Mouse (Mus musculus) E14TG2a.4 (cell line): ENCODE results near the gene Apopt1.

Source experiments
- H3K27me3 ChIP-seq: 2 replicates; pipeline ENCODE4 v1.6.1; 2014; ENCODE audit warnings: low read length, control low read depth; ENCODE audit not compliant: insufficient read depth
- H3K36me3 ChIP-seq: 2 replicates; pipeline ENCODE4 v1.6.1; 2014; ENCODE audit warnings: low read length, control low read depth; ENCODE audit not compliant: insufficient read depth
- H3K4me1 ChIP-seq: replicated peaks from 2 replicates; pipeline ENCODE4 v1.6.1; 2014; ENCODE audit warnings: low read depth, low read length, control low read depth
- H3K4me3 ChIP-seq: replicated peaks from 2 replicates; pipeline ENCODE4 v1.5.1; 2014; ENCODE audit warnings: mild to moderate bottlenecking, low read length
- H3K9me3 ChIP-seq: 2 replicates; pipeline ENCODE4 v1.6.1; 2014; ENCODE audit warnings: low read length, control low read depth
- CTCF ChIP-seq: conservative IDR thresholded peaks from 2 replicates; pipeline ENCODE4 v1.5.1; 2014; ENCODE audit warnings: low read length
- NANOG ChIP-seq: IDR thresholded peaks from 2 replicates; pipeline ENCODE4 v1.6.1; 2014; ENCODE audit warnings: borderline replicate concordance, low read length, mixed read lengths
- POU5F1 ChIP-seq: IDR thresholded peaks from 2 replicates; pipeline ENCODE4 v1.6.1; 2014; ENCODE audit warnings: low read length, borderline replicate concordance

The Apopt1 gene

GRCm38 (mm10) chr12:111677882-111678669, 35.0 kb upstream of the Apopt1 start, which contains the start of gene Trmt61a:
Gene Trmt61a (plus strand): TSS chr12:111678105.
- H3K36me3 ChIP-seq: peaks cover 44% of the 10 kb centered on the region
- TF ChIP-seq CTCF (no peak), NANOG (no peak), POU5F1 (no peak)
- peaks cover 11% of the 10 kb centered on the region for H3K27me3 ChIP-seq
- H3K4me1 ChIP-seq: peaks cover 95% of the 10 kb centered on the region
- peak within 1 kb of the TSS; percentile 97 for H3K4me3 ChIP-seq
- no peaks in the 10 kb centered on the region for H3K9me3 ChIP-seq

- TF ChIP-seq NANOG (no peak), POU5F1 (no peak), CTCF (no peak)
- Histone ChIP-seq H3K9me3 (no peaks in the 10 kb centered on the region), H3K27me3 (peaks cover 7% of the 10 kb centered on the region), H3K4me1 (peaks cover 94% of the 10 kb centered on the region), H3K4me3 (peak overlapping the region; percentile 97), H3K36me3 (peaks cover 48% of the 10 kb centered on the region)
Measured at GRCm38 (mm10) chr12:111678670-111678933, 34.5 kb upstream of the Apopt1 start.

- H3K4me1 ChIP-seq: peaks cover 94% of the 10 kb centered on the region
- peaks cover 3% of the 10 kb centered on the region for H3K27me3 ChIP-seq
- H3K36me3 ChIP-seq: peaks cover 52% of the 10 kb centered on the region
- no peaks in the 10 kb centered on the region for H3K9me3 ChIP-seq
- no peak for TF ChIP-seq NANOG
- TF ChIP-seq CTCF: no peak
- TF ChIP-seq POU5F1: no peak
- peak overlapping the region; percentile 97 for H3K4me3 ChIP-seq
Measured at GRCm38 (mm10) chr12:111678997-111679396, 34.1 kb upstream of the Apopt1 start.

GRCm38 (mm10) chr12:111680661-111681060, 32.4 kb upstream of the Apopt1 start:
- peaks cover 87% of the 10 kb centered on the region for H3K4me1 ChIP-seq
- no peaks in the 10 kb centered on the region for H3K27me3 ChIP-seq
- peak overlapping the region; percentile 50 for H3K4me3 ChIP-seq
- H3K36me3 ChIP-seq: peaks cover 58% of the 10 kb centered on the region
- no peak for TF ChIP-seq CTCF
- TF ChIP-seq POU5F1: no peak
- no peak for TF ChIP-seq NANOG
- H3K9me3 ChIP-seq: no peaks in the 10 kb centered on the region

GRCm38 (mm10) chr12:111681305-111681704, 31.8 kb upstream of the Apopt1 start:
- TF ChIP-seq CTCF (no peak), NANOG (no peak), POU5F1 (no peak)
- Histone ChIP-seq H3K9me3 (no peaks in the 10 kb centered on the region), H3K36me3 (peaks cover 58% of the 10 kb centered on the region), H3K27me3 (no peaks in the 10 kb centered on the region), H3K4me1 (peaks cover 87% of the 10 kb centered on the region), H3K4me3 (peak overlapping the region; percentile 50)

- TF ChIP-seq NANOG (no peak), CTCF (no peak), POU5F1 (no peak)
- Histone ChIP-seq H3K36me3 (peaks cover 58% of the 10 kb centered on the region), H3K4me1 (peaks cover 82% of the 10 kb centered on the region), H3K27me3 (no peaks in the 10 kb centered on the region), H3K4me3 (0 out of 2 replicates have a peak overlapping the region, but pooled peaks have one; percentile 17), H3K9me3 (no peaks in the 10 kb centered on the region)
Measured at GRCm38 (mm10) chr12:111682003-111682402, 31.1 kb upstream of the Apopt1 start.

- H3K36me3 ChIP-seq: peaks cover 58% of the 10 kb centered on the region
- H3K4me1 ChIP-seq: peaks cover 81% of the 10 kb centered on the region
- TF ChIP-seq POU5F1 (no peak), NANOG (no peak), CTCF (no peak)
- 0 out of 2 replicates have a peak overlapping the region, but pooled peaks have one; percentile 17 for H3K4me3 ChIP-seq
- H3K27me3 ChIP-seq: no peaks in the 10 kb centered on the region
- no peaks in the 10 kb centered on the region for H3K9me3 ChIP-seq
Measured at GRCm38 (mm10) chr12:111682806-111683205, 30.3 kb upstream of the Apopt1 start.

- H3K36me3 ChIP-seq: peaks cover 31% of the 10 kb centered on the region
- no peak for TF ChIP-seq NANOG
- no peak for TF ChIP-seq POU5F1
- no peak for TF ChIP-seq CTCF
- H3K4me3 ChIP-seq: no peak overlapping the region
- peaks cover 61% of the 10 kb centered on the region for H3K4me1 ChIP-seq
- peaks cover 8% of the 10 kb centered on the region for H3K27me3 ChIP-seq
- H3K9me3 ChIP-seq: no peaks in the 10 kb centered on the region
Measured at GRCm38 (mm10) chr12:111686390-111686789, 26.7 kb upstream of the Apopt1 start.
